Mouse (Mus musculus) kidney, embryonic 16.5 days (tissue): ENCODE measurements around the gene Dapk1. TPM values are rescaled to one million over a fixed set of nuclear protein-coding genes. Genes with fewer than 3 reads are reported as not detected.
A peak's percentile ranks its signal among the peaks of the same experiment; 100 is the strongest.

Experiments used
- ATAC-seq: fragments of 200-750 bp; cut with Nextera tagmentation; 2 replicates; pipeline ENCODE4 v1.8.0; 2017; ENCODE audit warnings: moderate TSS enrichment; ENCODE audit not compliant: low FRiP score, low TSS enrichment
- H3K27ac ChIP-seq: fragments of 300-500 bp; sonication (generic); 2 replicates; pipeline ENCODE4 v1.5.1; 2014; ENCODE audit warnings: low read length
- H3K27me3 ChIP-seq: fragments of 300-500 bp; sonication (generic); 2 replicates; pipeline ENCODE4 v1.6.1; 2014; ENCODE audit warnings: low read length, control low read depth, mixed read lengths; ENCODE audit not compliant: insufficient read depth
- H3K36me3 ChIP-seq: fragments of 300-500 bp; sonication (generic); 2 replicates; pipeline ENCODE4 v1.6.1; 2014; ENCODE audit warnings: low read length, control low read depth, mixed read lengths; ENCODE audit not compliant: insufficient read depth
- H3K4me1 ChIP-seq: fragments of 300-500 bp; sonication (generic); 2 replicates; pipeline ENCODE4 v1.6.1; 2014; ENCODE audit warnings: low read length, control low read depth, mixed read lengths; ENCODE audit not compliant: insufficient read depth
- H3K4me2 ChIP-seq: fragments of 300-500 bp; sonication (generic); replicated peaks from 2 replicates; pipeline ENCODE4 v1.6.1; 2014; ENCODE audit warnings: low read depth, low read length
- H3K4me3 ChIP-seq: fragments of 300-500 bp; sonication (generic); 2 replicates; pipeline ENCODE4 v1.5.1; 2014; ENCODE audit warnings: mild to moderate bottlenecking, low read length
- H3K9ac ChIP-seq: fragments of 300-500 bp; sonication (generic); replicated peaks from 2 replicates; pipeline ENCODE4 v1.6.1; 2014; ENCODE audit warnings: low read length
- H3K9me3 ChIP-seq: fragments of 300-500 bp; sonication (generic); 2 replicates; pipeline ENCODE4 v1.6.1; 2016; ENCODE audit warnings: low read length, control low read depth
- WGBS: fragments of 180-500 bp; shearing (Covaris S2); extraction: QIAGEN DNeasy Blood & Tissue Kit; methylation state at CpG from one replicate; pipeline ENCODE4 v1.1.7; 2014; 5-methylcytosine and 5-hydroxymethylcytosine counted together
- polyA plus RNA-seq: library from polyadenylated mRNA; unstranded; fragments of >200 nt; fragmentation: Nextera tagmentation; extraction: Ambion mirVana; gene quantifications from 2 replicates; pipeline ENCODE4 v1.2.1, GENCODE M21; 2015

Gene Dapk1
- polyA plus RNA-seq, 1 experiment from 2014 or later = 25.3 TPM

DNA sequence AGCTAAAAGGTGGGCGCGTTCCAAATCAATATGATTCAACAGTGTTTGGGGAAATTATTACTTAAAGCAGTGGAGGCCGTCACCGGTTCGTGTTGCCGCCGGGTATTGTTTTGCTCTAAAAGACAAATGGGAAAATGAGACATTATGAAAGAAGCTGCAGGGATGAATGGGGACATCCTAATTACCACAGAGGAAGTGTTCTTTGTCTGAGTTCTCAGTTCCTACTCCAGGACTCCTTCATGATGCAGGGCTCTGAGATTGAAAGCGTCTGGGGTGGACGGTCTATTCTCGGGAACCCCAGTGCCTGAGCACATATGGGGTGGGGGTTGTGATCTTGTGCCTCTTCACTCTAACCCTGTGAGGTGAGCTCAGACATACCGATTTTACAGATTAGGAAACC lies 48.3 kb downstream of the Dapk1 start:
- H3K4me3 ChIP-seq = no peak overlapping the region
- no peak for ATAC-seq
- H3K4me2 ChIP-seq = no peak overlapping the region
- no peak overlapping the region for H3K27ac ChIP-seq
- H3K4me1 ChIP-seq = no peaks in the 10 kb centered on the region
- WGBS = 93% methylated on average over 11 of the region's 11 CpGs
- no peaks in the 10 kb centered on the region for H3K36me3 ChIP-seq
- H3K27me3 ChIP-seq = no peaks in the 10 kb centered on the region
- no peaks in the 10 kb centered on the region for H3K9me3 ChIP-seq
- no peak overlapping the region for H3K9ac ChIP-seq

DNA sequence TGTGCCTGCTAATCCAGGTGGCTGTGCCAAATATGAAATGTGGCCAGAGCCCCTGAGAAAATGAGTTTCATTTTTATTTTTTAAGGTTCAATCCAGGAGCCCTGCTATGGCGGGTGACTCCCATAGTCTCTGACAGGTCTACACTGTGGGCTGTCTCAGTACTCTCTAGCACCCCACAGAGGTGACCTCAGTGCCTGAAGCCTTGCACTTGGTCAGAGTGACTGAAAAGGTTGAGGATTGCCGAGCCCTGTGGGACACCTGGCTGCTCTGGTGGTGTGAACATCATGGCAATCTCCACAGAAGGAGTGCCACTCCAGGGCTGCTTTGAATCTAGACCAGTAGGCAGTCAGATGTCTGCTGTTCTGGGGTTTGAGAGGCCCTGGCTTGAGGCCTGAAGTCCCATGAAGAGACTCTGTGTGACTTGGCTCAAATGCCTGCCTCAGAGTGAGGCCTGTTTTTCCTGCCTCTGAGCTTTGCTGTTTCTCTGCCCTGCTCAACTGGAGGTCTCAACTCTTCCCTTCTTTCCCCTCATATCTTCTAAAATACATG lies 52.3 kb downstream of the Dapk1 start:
- Histone ChIP-seq H3K4me1 (no peaks in the 10 kb centered on the region), H3K27ac (no peak overlapping the region), H3K9ac (no peak overlapping the region), H3K4me3 (no peak overlapping the region), H3K27me3 (no peaks in the 10 kb centered on the region), H3K9me3 (no peaks in the 10 kb centered on the region), H3K4me2 (no peak overlapping the region), H3K36me3 (no peaks in the 10 kb centered on the region)
- WGBS = 78% methylated on average over 2 of the region's 2 CpGs
- no peak for ATAC-seq

DNA sequence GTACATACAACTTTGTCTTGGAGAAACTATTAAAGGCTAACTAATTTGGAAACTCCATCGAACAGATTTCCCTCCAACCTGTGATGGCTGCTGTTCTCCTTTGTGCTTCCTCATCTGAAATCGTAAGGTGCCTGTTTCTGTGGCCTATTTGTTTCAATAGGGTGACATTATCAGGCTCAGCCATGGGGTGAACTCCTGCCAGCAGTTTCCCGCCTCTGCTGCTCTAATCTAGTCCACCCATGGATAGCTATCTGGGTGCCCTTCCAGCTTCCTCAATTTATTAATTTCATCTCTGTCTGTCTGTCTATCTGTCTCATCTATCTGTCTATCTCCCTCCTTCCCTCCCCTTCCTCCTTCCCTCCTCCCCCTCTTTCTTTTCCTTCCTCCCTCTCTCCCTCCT lies 53.5 kb downstream of the Dapk1 start:
- H3K36me3 ChIP-seq = no peaks in the 10 kb centered on the region
- no peak overlapping the region for H3K9ac ChIP-seq
- H3K27me3 ChIP-seq = no peaks in the 10 kb centered on the region
- H3K4me2 ChIP-seq = no peak overlapping the region
- no peak overlapping the region for H3K27ac ChIP-seq
- ATAC-seq = no peak
- H3K4me1 ChIP-seq = peaks cover 6% of the 10 kb centered on the region; the same call in 1 of the 2 replicates
- H3K9me3 ChIP-seq = no peaks in the 10 kb centered on the region
- no peak overlapping the region for H3K4me3 ChIP-seq
- WGBS = 86% methylated on average over 3 of the region's 3 CpGs

DNA sequence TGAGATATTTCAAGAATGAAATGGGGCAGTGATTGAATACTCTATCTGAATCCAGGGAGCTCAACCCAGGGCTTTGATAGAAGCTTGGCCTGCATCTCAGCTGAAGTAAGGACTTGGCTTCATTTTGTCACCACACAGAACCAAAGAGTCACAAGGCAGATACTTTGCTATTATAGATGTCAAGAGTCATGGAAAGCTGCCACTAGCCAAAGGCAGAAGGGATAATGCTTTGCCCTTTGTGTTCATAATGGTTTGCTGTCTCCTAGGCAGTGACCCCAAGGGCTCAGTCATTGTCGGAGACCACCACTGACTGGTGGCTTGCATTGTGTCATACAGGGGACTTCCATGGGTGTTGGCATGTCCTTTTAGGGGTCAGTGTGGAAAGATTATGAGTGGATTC lies 57.9 kb downstream of the Dapk1 start:
- ATAC-seq = no peak
- Histone ChIP-seq H3K4me1 (peaks cover 37% of the 10 kb centered on the region), H3K27ac (no peak overlapping the region), H3K36me3 (no peaks in the 10 kb centered on the region), H3K9me3 (no peaks in the 10 kb centered on the region), H3K4me2 (no peak overlapping the region), H3K27me3 (no peaks in the 10 kb centered on the region), H3K9ac (no peak overlapping the region), H3K4me3 (no peak overlapping the region)
- 93% methylated on average over 1 of the region's 1 CpGs for WGBS

DNA sequence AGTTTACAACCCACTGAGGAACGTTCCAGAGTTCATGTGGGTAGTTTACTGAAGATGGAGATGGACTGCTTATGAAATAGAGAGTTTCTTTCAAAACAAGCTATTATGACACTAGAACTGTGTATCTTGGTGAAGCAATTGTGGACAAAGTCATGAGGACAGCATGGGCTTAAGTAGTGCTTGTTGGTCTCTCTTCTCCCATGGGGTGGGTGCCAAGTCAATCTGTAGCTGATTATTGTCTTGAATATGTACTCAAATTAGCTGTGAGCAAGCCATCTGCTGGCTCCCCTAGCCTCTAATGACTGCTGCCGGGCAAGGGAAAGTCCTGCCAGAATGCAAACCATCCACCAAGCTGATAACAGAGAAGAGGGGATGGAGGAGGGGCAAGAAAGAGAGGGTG lies 58.3 kb downstream of the Dapk1 start:
- H3K27ac ChIP-seq = 0 out of 2 replicates have a peak overlapping the region, but pooled peaks have one; percentile 21
- no peak for ATAC-seq

DNA sequence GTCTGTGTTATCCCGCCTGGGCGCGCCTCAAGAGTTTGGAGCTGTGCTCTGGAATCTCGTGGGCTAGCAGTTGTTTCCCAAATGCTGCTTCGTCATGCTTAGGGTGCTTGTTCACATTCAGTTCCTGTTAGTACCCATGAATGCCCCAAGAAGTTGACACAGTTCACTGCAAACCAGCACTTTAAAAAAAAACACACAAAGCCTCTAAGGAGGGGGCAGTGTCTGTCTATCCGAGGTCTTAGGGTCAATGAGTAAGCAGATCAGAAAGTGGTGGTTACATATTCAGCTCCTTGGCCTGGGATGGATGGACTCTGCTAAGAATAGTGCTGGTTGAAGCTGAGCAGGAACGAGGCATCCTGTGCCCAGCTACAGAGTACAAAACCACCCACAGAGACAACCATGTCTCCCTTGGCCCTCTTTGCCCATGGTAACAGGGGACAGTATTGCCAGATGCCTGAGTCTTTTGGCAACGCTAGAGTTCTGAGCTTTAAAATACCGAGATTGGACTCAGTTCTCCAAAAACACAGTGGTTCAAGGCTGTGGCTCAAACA lies 59.0 kb downstream of the Dapk1 start:
- Histone ChIP-seq H3K9me3 (no peaks in the 10 kb centered on the region), H3K36me3 (no peaks in the 10 kb centered on the region), H3K4me3 (no peak overlapping the region), H3K9ac (no peak overlapping the region), H3K4me2 (no peak overlapping the region), H3K4me1 (peaks cover 37% of the 10 kb centered on the region), H3K27ac (no peak overlapping the region), H3K27me3 (no peaks in the 10 kb centered on the region)
- ATAC-seq = peak; percentile 40; the same call in 1 of the 2 replicates
- WGBS = 58% methylated on average over 9 of the region's 9 CpGs

More for the DNA sequence above, 58.3 kb downstream of the Dapk1 start:
- whole genome bisulfite sequencing = 66% methylated on average over 2 of the region's 2 CpGs
- no peaks in the 10 kb centered on the region for H3K36me3 ChIP-seq
- H3K4me3 ChIP-seq = no peak overlapping the region
- H3K9ac ChIP-seq = no peak overlapping the region
- no peak overlapping the region for H3K4me2 ChIP-seq
- no peaks in the 10 kb centered on the region for H3K27me3 ChIP-seq
- no peaks in the 10 kb centered on the region for H3K9me3 ChIP-seq
- peaks cover 37% of the 10 kb centered on the region for H3K4me1 ChIP-seq

DNA sequence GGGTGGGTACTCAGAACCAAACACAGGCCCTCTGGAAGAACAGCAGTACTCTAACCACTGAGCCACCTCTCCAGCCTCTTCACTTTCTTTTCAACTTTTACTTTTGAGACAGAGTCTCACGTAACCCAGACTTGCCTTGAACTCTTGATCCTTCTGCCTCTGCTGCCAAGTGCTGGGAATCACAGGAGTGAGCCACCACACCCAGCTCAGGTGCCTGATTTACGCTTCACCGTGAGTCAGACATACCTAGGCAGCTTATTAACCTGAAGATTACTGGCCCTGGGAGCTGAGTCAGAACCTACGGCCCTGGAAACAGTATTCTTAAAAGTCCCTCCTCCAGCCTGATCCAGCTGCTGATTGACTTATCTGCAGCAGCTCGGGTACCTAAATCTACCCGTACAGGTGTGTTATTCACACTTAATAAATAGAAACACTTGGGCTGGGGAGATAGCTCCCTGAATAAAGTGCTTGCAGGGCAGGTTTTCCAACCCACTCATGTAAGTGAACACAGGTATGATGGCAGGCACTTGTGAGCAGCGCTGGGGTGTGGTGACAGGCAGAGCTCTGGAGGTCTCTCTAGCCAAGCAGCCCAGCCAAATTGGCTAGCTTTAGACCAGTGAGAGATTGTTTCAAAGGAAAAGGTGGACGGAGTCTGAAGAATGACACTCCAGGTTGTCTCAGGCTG lies 60.9 kb downstream of the Dapk1 start:
- H3K4me2 ChIP-seq = no peak overlapping the region
- no peaks in the 10 kb centered on the region for H3K27me3 ChIP-seq
- no peaks in the 10 kb centered on the region for H3K9me3 ChIP-seq
- H3K36me3 ChIP-seq = no peaks in the 10 kb centered on the region
- H3K9ac ChIP-seq = no peak overlapping the region
- H3K4me1 ChIP-seq = peaks cover 37% of the 10 kb centered on the region
- ATAC-seq = 0 out of 2 replicates have a peak, but pooled peaks have one; percentile 39
- no peak overlapping the region for H3K27ac ChIP-seq
- 77% methylated on average over 8 of the region's 8 CpGs for WGBS
- no peak overlapping the region for H3K4me3 ChIP-seq

DNA sequence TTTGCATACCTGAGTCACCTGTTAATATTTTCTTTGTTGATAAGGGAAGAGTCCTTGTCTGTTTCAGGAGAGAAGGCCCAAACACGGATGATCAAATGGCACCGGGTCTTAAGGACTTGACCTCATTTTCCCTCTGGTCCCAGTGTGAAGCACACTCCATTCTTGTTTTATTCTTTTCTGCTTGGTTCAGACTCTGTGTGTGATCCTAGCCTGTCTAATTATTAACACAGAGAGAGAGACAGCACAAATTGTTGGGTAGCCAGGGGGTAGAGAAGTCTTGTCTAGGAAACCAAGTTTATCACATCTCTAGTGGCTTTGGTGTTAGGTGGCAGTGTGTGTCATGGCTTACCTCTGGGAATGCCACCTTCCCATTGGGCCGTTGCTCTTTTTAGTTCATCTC lies 62.3 kb downstream of the Dapk1 start:
- Histone ChIP-seq H3K9ac (no peak overlapping the region), H3K27ac (peak overlapping the region; percentile 9; the same call in 1 of the 2 replicates), H3K4me2 (no peak overlapping the region), H3K27me3 (no peaks in the 10 kb centered on the region), H3K4me3 (no peak overlapping the region), H3K4me1 (peaks cover 37% of the 10 kb centered on the region), H3K9me3 (no peaks in the 10 kb centered on the region), H3K36me3 (no peaks in the 10 kb centered on the region)
- 48% methylated on average over 3 of the region's 3 CpGs for WGBS
- no peak for ATAC-seq

DNA sequence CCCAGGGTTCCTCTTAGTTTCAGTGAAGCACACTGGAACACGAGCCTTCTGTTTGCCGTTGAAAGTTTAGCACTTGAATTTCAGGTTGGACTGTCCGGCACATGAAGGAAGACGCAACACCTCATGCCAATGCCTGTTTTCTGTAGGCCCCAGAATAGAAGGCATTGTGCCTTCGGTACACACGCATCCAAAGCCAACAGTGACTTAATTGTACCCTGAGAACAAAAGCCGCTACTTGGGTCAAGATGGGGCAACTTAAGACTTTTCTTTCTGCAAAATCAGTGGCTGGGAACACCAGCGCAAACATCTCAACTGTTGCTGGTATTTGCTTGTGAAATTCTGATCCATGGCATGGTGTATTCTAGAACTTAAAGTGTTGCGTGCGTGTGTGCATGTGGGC lies 63.1 kb downstream of the Dapk1 start:
- peaks cover 35% of the 10 kb centered on the region for H3K4me1 ChIP-seq
- no peak overlapping the region for H3K9ac ChIP-seq
- no peaks in the 10 kb centered on the region for H3K27me3 ChIP-seq
- no peaks in the 10 kb centered on the region for H3K36me3 ChIP-seq
- H3K4me2 ChIP-seq = no peak overlapping the region
- ATAC-seq = no peak
- WGBS = 87% methylated on average over 10 of the region's 10 CpGs
- H3K4me3 ChIP-seq = no peak overlapping the region
- 0 out of 2 replicates have a peak overlapping the region, but pooled peaks have one; percentile 9 for H3K27ac ChIP-seq
- no peaks in the 10 kb centered on the region for H3K9me3 ChIP-seq

DNA sequence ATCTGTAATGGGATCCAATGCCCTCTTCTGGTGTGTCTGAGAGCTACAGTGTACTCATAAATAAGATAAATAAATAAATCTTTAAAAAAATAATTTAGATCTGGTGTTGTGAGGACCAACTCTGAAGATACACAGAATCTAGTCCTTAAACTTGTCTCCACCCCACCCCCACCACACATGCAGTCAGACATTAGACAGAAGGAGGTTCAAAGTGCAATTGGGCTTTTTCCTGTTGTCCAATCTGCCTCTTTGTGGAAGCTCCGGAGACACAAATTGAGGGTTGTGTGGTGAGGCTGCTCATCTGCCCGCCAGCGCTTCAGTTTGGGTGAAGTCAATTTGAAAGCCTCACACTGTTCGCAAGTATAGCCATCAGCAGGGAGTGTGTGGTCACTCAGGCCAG lies 63.7 kb downstream of the Dapk1 start:
- H3K4me2 ChIP-seq = no peak overlapping the region
- no peak overlapping the region for H3K4me3 ChIP-seq
- H3K9me3 ChIP-seq = no peaks in the 10 kb centered on the region
- H3K36me3 ChIP-seq = no peaks in the 10 kb centered on the region
- WGBS = 87% methylated on average over 4 of the region's 4 CpGs
- no peaks in the 10 kb centered on the region for H3K27me3 ChIP-seq
- ATAC-seq = no peak
- H3K9ac ChIP-seq = no peak overlapping the region
- H3K4me1 ChIP-seq = peaks cover 34% of the 10 kb centered on the region
- H3K27ac ChIP-seq = no peak overlapping the region
